Mouse (Mus musculus) liver, embryonic 13.5 days (tissue): Measurements from ENCODE around the gene Tti1. TPM values are rescaled to one million over a fixed set of nuclear protein-coding genes. Genes with fewer than 3 reads are reported as not detected.
A peak's percentile ranks its signal among the peaks of the same experiment; 100 is the strongest.
"Not testable (repeated sequence)": the region's sequence is repeated elsewhere in the genome, so short reads cannot be mapped to it uniquely, and the experiment has no call there.

ENCODE experiments used
- ATAC-seq: fragments of 200-750 bp; cut with Nextera tagmentation; 2 replicates; pipeline ENCODE4 v1.8.0; 2017; ENCODE audit warnings: low read depth, mild to moderate bottlenecking, moderate number of reproducible peaks, moderate library complexity
- DNase-seq: peaks from one replicate; pipeline ENCODE4 v3.0.0; 2022
- H3K27ac ChIP-seq: fragments of 300-500 bp; sonication (generic); 2 replicates; pipeline ENCODE4 v1.5.1; 2015; ENCODE audit warnings: moderate library complexity, mild to moderate bottlenecking, inconsistent platforms
- H3K27me3 ChIP-seq: fragments of 300-500 bp; sonication (generic); 2 replicates; pipeline ENCODE4 v1.6.1; 2015; ENCODE audit warnings: mild to moderate bottlenecking, inconsistent platforms
- H3K36me3 ChIP-seq: fragments of 300-500 bp; sonication (generic); 2 replicates; pipeline ENCODE4 v1.6.1; 2015; ENCODE audit warnings: mild to moderate bottlenecking, inconsistent platforms
- H3K4me1 ChIP-seq: fragments of 300-500 bp; sonication (generic); replicated peaks from 2 replicates; pipeline ENCODE4 v1.6.1; 2015; ENCODE audit warnings: inconsistent platforms
- H3K4me2 ChIP-seq: fragments of 300-500 bp; sonication (generic); 2 replicates; pipeline ENCODE4 v1.6.1; 2015; ENCODE audit warnings: inconsistent platforms, mild to moderate bottlenecking, moderate library complexity
- H3K4me3 ChIP-seq: fragments of 300-500 bp; sonication (generic); replicated peaks from 2 replicates; pipeline ENCODE4 v1.5.1; 2015; ENCODE audit warnings: mild to moderate bottlenecking, inconsistent platforms
- H3K9ac ChIP-seq: fragments of 300-500 bp; sonication (generic); 2 replicates; pipeline ENCODE4 v1.6.1; 2015; ENCODE audit warnings: mild to moderate bottlenecking, inconsistent platforms
- H3K9me3 ChIP-seq: fragments of 300-500 bp; sonication (generic); replicated peaks from 2 replicates; pipeline ENCODE4 v1.6.1; 2016; ENCODE audit warnings: inconsistent platforms
- WGBS: fragments of 180-500 bp; shearing (Covaris S2); methylation state at CpG from one replicate; pipeline ENCODE4 v1.1.7; 2015; ENCODE audit not compliant: insufficient replicate concordance; 5-methylcytosine and 5-hydroxymethylcytosine counted together
- polyA plus RNA-seq: library from polyadenylated mRNA; unstranded; fragments of >200 nt; fragmentation: Nextera tagmentation; extraction: Ambion mirVana; gene quantifications from 2 replicates; pipeline ENCODE4 v1.2.1, GENCODE M21; 2015

Gene Tti1
- polyA plus RNA-seq, 1 experiment from 2014 or later: 14.0 TPM

GRCm38 (mm10) chr2:158063036-158063435 is 34.8 kb upstream of the Tti1 start:
- H3K4me2 ChIP-seq: no peak overlapping the region
- H3K27ac ChIP-seq: no peak overlapping the region
- H3K9me3 ChIP-seq: no peaks in the 10 kb centered on the region
- ATAC-seq (no peak), DNase-seq (no peak)
- H3K4me1 ChIP-seq: no peaks in the 10 kb centered on the region; the same call in 1 of the 2 replicates
- 84% methylated on average over 3 of the region's 3 CpGs for WGBS
- peaks cover 87% of the 10 kb centered on the region for H3K36me3 ChIP-seq
- H3K27me3 ChIP-seq: no peaks in the 10 kb centered on the region
- no peak overlapping the region for H3K9ac ChIP-seq
- H3K4me3 ChIP-seq: no peak overlapping the region

DNA sequence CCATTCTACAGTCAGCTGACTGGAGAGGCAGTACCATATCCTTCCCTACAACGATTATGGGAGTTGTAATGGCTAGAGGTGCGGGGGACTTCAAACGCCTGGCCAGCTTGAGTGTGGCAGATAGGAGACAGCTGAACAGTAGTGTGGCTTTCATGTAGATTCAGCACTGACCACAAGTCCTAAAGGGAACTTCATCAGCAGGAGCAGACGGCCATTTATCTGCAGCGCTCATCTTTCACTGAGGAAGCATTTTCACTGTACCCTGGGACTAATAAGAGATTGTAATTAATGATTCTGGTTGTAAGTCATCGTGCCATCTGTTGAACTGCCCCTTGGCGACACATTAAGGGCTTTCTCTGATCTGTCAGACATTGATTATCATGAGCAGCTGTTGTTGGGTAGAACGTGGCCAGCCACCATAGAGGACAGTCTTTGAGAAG is 31.5 kb upstream of the Tti1 start:
- Histone ChIP-seq H3K9me3 (no peaks in the 10 kb centered on the region), H3K4me3 (no peak overlapping the region), H3K27me3 (no peaks in the 10 kb centered on the region), H3K4me2 (no peak overlapping the region), H3K9ac (no peak overlapping the region), H3K27ac (no peak overlapping the region), H3K36me3 (peaks cover 86% of the 10 kb centered on the region), H3K4me1 (no peaks in the 10 kb centered on the region; the same call in 1 of the 2 replicates)
- WGBS: 40% methylated on average over 8 of the region's 8 CpGs
- DNase-seq: no peak
- no peak for ATAC-seq

DNA sequence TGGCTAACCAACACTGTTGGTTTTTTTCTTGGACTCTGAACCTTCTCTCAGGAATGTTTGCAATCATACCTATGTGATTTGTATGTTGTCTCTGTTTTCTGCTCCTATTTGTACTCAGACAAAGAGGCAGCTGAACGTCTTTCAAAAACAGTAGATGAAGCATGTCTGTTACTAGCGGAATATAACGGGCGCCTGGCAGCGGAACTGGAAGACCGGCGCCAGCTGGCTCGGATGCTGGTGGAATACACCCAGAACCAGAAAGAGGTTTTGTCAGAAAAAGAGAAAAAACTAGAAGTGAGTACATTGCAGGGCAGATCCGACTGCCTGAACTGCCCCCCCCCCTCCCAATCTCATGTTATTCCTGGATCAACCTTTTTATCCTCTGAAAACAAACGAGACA is 30.3 kb upstream of the Tti1 start:
- no peak overlapping the region for H3K9ac ChIP-seq
- no peaks in the 10 kb centered on the region for H3K9me3 ChIP-seq
- H3K4me1 ChIP-seq: no peaks in the 10 kb centered on the region; the same call in 1 of the 2 replicates
- no peak for ATAC-seq
- H3K4me3 ChIP-seq: no peak overlapping the region
- peaks cover 83% of the 10 kb centered on the region for H3K36me3 ChIP-seq
- DNase-seq: no peak
- 86% methylated on average over 10 of the region's 10 CpGs for WGBS
- no peak overlapping the region for H3K4me2 ChIP-seq
- no peak overlapping the region for H3K27ac ChIP-seq
- no peaks in the 10 kb centered on the region for H3K27me3 ChIP-seq

- WGBS: 91% methylated on average over 3 of the region's 3 CpGs
- no peak for ATAC-seq
- no peak overlapping the region for H3K4me3 ChIP-seq
These were observed 28.8 kb upstream of the Tti1 start for GRCm38 (mm10) chr2:158057030-158057429.

GRCm38 (mm10) chr2:158055383-158055782 is 27.1 kb upstream of the Tti1 start:
- H3K36me3 ChIP-seq: peaks cover 78% of the 10 kb centered on the region

More at GRCm38 (mm10) chr2:158057030-158057429, 28.8 kb upstream of the Tti1 start:
- no peak overlapping the region for H3K9ac ChIP-seq
- no peak overlapping the region for H3K4me2 ChIP-seq
- no peak for DNase-seq
- H3K36me3 ChIP-seq: peaks cover 83% of the 10 kb centered on the region
- no peaks in the 10 kb centered on the region for H3K9me3 ChIP-seq
- no peak overlapping the region for H3K27ac ChIP-seq
- no peaks in the 10 kb centered on the region for H3K4me1 ChIP-seq
- H3K27me3 ChIP-seq: no peaks in the 10 kb centered on the region

GRCm38 (mm10) chr2:158054596-158054995 is 26.4 kb upstream of the Tti1 start:
- no peak overlapping the region for H3K9ac ChIP-seq
- no peaks in the 10 kb centered on the region for H3K27me3 ChIP-seq
- H3K4me3 ChIP-seq: no peak overlapping the region
- DNase-seq (no peak), ATAC-seq (no peak)
- no peaks in the 10 kb centered on the region for H3K4me1 ChIP-seq
- WGBS: 87% methylated on average over 3 of the region's 3 CpGs
- peaks cover 76% of the 10 kb centered on the region for H3K36me3 ChIP-seq
- H3K27ac ChIP-seq: no peak overlapping the region
- no peak overlapping the region for H3K4me2 ChIP-seq
- H3K9me3 ChIP-seq: no peaks in the 10 kb centered on the region

More at GRCm38 (mm10) chr2:158055383-158055782, 27.1 kb upstream of the Tti1 start:
- not testable (repeated sequence) for H3K4me2 ChIP-seq, ATAC-seq, H3K4me1 ChIP-seq, H3K27me3 ChIP-seq, H3K4me3 ChIP-seq, H3K27ac ChIP-seq, H3K9me3 ChIP-seq, H3K9ac ChIP-seq, DNase-seq
- WGBS: 83% methylated on average over 8 of the region's 8 CpGs

DNA sequence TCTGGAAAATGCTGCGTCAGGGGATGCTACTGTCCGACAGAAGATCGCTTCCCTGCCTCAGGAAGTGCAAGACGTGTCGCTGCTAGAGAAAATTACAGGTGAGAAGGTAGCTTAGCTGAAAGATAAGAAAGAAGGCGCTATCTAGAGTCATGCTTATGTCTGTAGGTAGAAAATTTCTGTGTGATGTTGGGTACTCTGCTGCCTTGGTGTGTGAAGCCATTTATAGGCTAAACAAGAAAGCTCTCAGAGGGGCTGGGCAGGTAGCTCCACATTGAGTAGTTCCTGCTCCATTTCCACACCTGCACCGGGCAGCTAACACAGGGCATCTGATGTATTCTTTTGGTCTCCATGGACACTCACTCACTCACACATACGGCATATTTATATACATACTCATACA is 21.9 kb upstream of the Tti1 start:
- Histone ChIP-seq H3K27ac (no peak overlapping the region), H3K4me3 (no peak overlapping the region), H3K4me2 (no peak overlapping the region), H3K9me3 (no peaks in the 10 kb centered on the region), H3K36me3 (peaks cover 69% of the 10 kb centered on the region), H3K4me1 (peaks cover 6% of the 10 kb centered on the region), H3K9ac (no peak overlapping the region), H3K27me3 (no peaks in the 10 kb centered on the region)
- DNase-seq: no peak
- WGBS: 93% methylated on average over 8 of the region's 8 CpGs
- ATAC-seq: no peak

DNA sequence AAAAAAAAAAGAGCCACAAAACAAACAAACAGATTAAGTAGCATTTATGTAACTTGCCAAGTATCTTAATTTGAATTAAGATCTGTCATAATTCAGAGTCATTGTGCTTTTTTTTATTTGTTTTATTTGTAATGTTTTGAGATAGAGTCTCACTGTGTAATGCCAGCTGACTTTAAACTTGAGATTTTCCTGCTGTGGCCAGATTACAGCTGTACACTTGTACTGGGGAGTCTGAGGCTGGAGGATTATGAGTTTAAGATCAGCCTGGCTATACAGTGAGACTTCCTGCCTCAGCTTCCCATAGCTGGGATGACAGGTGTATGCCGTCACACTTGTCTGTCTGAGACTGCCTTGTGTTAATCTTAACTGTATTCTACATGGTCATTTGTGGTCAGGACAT is 20.5 kb upstream of the Tti1 start:
- ATAC-seq (no peak), DNase-seq (no peak)
- WGBS: 86% methylated on average over 1 of the region's 1 CpGs
- H3K4me3 ChIP-seq: no peak overlapping the region
- H3K36me3 ChIP-seq: peaks cover 74% of the 10 kb centered on the region
- H3K27ac ChIP-seq: no peak overlapping the region
- H3K4me2 ChIP-seq: no peak overlapping the region
- H3K9ac ChIP-seq: no peak overlapping the region
- H3K27me3 ChIP-seq: no peaks in the 10 kb centered on the region
- no peaks in the 10 kb centered on the region for H3K9me3 ChIP-seq
- peaks cover 6% of the 10 kb centered on the region for H3K4me1 ChIP-seq

- Histone ChIP-seq H3K27ac (no peak overlapping the region), H3K4me1 (peaks cover 6% of the 10 kb centered on the region), H3K27me3 (no peaks in the 10 kb centered on the region), H3K9ac (no peak overlapping the region), H3K36me3 (peaks cover 82% of the 10 kb centered on the region), H3K4me2 (no peak overlapping the region), H3K9me3 (no peaks in the 10 kb centered on the region), H3K4me3 (no peak overlapping the region)
- DNase-seq: peak; percentile 61
- ATAC-seq: peak; percentile 85
- WGBS: 37% methylated on average over 3 of the region's 3 CpGs
These were observed 19.7 kb upstream of the Tti1 start for GRCm38 (mm10) chr2:158047903-158048302.

- WGBS: 68% methylated on average over 4 of the region's 4 CpGs
- Histone ChIP-seq H3K4me1 (peaks cover 6% of the 10 kb centered on the region), H3K9me3 (no peaks in the 10 kb centered on the region), H3K36me3 (peaks cover 74% of the 10 kb centered on the region), H3K9ac (no peak overlapping the region), H3K4me2 (no peak overlapping the region), H3K4me3 (no peak overlapping the region), H3K27me3 (no peaks in the 10 kb centered on the region), H3K27ac (no peak overlapping the region)
- DNase-seq (no peak), ATAC-seq (no peak)
These were observed 18.0 kb upstream of the Tti1 start for GRCm38 (mm10) chr2:158046186-158046585.

DNA sequence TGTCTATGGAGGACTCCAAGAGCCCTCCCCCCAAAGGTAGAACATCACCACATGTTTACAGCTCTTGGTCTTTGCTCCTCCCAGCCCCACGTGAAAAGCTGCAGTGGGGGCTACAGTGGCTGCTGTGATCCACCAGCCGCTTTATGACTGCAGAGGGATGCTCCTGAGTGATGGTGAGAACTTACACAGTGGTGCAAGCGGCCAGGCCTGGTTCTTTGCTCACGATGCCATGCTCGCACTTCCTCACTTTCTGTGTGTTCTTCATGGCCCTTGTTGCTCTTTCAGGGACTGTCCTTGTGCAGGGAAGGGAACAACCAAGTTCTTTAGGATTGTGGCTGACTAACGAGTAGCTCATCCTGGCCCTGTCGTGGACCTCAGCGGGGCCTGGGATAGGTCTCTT is 15.3 kb upstream of the Tti1 start:
- H3K9me3 ChIP-seq: no peaks in the 10 kb centered on the region
- 82% methylated on average over 8 of the region's 8 CpGs for WGBS
- H3K4me3 ChIP-seq: no peak overlapping the region
- H3K9ac ChIP-seq: no peak overlapping the region
- H3K4me2 ChIP-seq: no peak overlapping the region
- H3K36me3 ChIP-seq: peaks cover 79% of the 10 kb centered on the region
- DNase-seq (no peak), ATAC-seq (no peak)
- H3K27me3 ChIP-seq: no peaks in the 10 kb centered on the region
- H3K4me1 ChIP-seq: peaks cover 11% of the 10 kb centered on the region
- H3K27ac ChIP-seq: no peak overlapping the region

DNA sequence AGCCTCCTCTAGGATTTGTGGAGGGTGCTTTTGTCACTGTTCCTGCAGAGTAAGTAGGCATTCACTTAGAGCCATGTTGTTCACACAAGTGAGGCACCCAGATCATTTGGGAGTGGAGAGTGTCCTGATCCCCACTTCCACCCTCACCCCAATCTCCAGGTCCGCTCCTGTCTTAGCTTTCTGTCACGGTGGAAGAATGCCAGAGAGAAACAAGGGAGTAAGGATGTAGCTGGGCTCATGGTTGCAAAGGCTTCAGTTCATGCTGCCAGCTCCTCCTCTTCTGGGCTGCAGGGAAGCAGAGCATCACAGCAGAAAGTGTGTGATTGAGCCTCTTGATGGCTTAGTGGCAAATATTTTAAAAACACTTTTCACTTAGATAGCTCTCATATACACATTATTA is 12.2 kb upstream of the Tti1 start:
- ATAC-seq (no peak), DNase-seq (no peak)
- WGBS: 82% methylated on average over 2 of the region's 2 CpGs
- Histone ChIP-seq H3K27ac (no peak overlapping the region), H3K4me3 (no peak overlapping the region), H3K9me3 (no peaks in the 10 kb centered on the region), H3K9ac (no peak overlapping the region), H3K4me2 (no peak overlapping the region), H3K36me3 (peaks cover 79% of the 10 kb centered on the region), H3K4me1 (peaks cover 32% of the 10 kb centered on the region), H3K27me3 (no peaks in the 10 kb centered on the region)
